Mouse (Mus musculus) embryonic facial prominence, embryonic 14.5 days (tissue): ENCODE results near the gene Itpr3. TPM values are rescaled to one million over a fixed set of nuclear protein-coding genes. Genes with fewer than 3 reads are reported as not detected.

ENCODE experiments used
- ATAC-seq: fragments of 200-750 bp; cut with Nextera tagmentation; 2 replicates; pipeline ENCODE4 v1.8.0; 2017; ENCODE audit warnings: low read depth, moderate number of reproducible peaks, moderate TSS enrichment
- DNase-seq: peaks from one replicate; pipeline ENCODE4 v3.0.0-alpha.2; 2015; ENCODE audit warnings: low spot score
- H3K27ac ChIP-seq: fragments of 300-500 bp; sonication (generic); replicated peaks from 2 replicates; pipeline ENCODE4 v1.5.1; 2014; ENCODE audit warnings: low read depth, mild to moderate bottlenecking, low read length, moderate library complexity
- H3K27me3 ChIP-seq: fragments of 300-500 bp; sonication (generic); replicated peaks from 2 replicates; pipeline ENCODE4 v1.6.1; 2014; ENCODE audit warnings: low read length; ENCODE audit not compliant: control insufficient read depth, insufficient read depth
- H3K36me3 ChIP-seq: fragments of 300-500 bp; sonication (generic); 2 replicates; pipeline ENCODE4 v1.6.1; 2014; ENCODE audit warnings: low read length, mixed read lengths; ENCODE audit not compliant: control insufficient read depth, insufficient read depth
- H3K4me1 ChIP-seq: fragments of 300-500 bp; sonication (generic); 2 replicates; pipeline ENCODE4 v1.6.1; 2014; ENCODE audit warnings: antibody characterized with exemption, low read length; ENCODE audit not compliant: control insufficient read depth, insufficient read depth
- H3K4me2 ChIP-seq: fragments of 300-500 bp; sonication (generic); 2 replicates; pipeline ENCODE4 v1.6.1; 2014; ENCODE audit warnings: low read depth, mild to moderate bottlenecking, low read length, moderate library complexity, mixed read lengths
- H3K4me3 ChIP-seq: fragments of 300-500 bp; sonication (generic); 2 replicates; pipeline ENCODE4 v1.5.1; 2014; ENCODE audit warnings: low read depth, mild to moderate bottlenecking, low read length
- H3K9ac ChIP-seq: fragments of 300-500 bp; sonication (generic); 2 replicates; pipeline ENCODE4 v1.6.1; 2014; ENCODE audit warnings: low read depth, mild to moderate bottlenecking, low read length, moderate library complexity, mixed read lengths
- H3K9me3 ChIP-seq: fragments of 300-500 bp; sonication (generic); 2 replicates; pipeline ENCODE4 v1.6.1; 2016; ENCODE audit warnings: low read length; ENCODE audit not compliant: control insufficient read depth
- WGBS: fragments of 180-500 bp; shearing (Covaris S2); extraction: QIAGEN DNeasy Blood & Tissue Kit; methylation state at CpG from one replicate; pipeline ENCODE4 v1.1.7; 2014; 5-methylcytosine and 5-hydroxymethylcytosine counted together
- microRNA-seq: library from miRNA; unstranded; fragments of <30 nt; microRNA quantifications from one replicate; pipeline ENCODE4, GENCODE M21; 2016; ENCODE audit warnings: borderline number of aligned reads
- polyA plus RNA-seq: library from polyadenylated mRNA; unstranded; fragments of >200 nt; fragmentation: Nextera tagmentation; extraction: Ambion mirVana; gene quantifications from 2 replicates; pipeline ENCODE4 v1.2.1, GENCODE M21; 2014

The Itpr3 gene
- polyA plus RNA-seq, 1 experiment from 2014 or later = 5.0 TPM

DNA sequence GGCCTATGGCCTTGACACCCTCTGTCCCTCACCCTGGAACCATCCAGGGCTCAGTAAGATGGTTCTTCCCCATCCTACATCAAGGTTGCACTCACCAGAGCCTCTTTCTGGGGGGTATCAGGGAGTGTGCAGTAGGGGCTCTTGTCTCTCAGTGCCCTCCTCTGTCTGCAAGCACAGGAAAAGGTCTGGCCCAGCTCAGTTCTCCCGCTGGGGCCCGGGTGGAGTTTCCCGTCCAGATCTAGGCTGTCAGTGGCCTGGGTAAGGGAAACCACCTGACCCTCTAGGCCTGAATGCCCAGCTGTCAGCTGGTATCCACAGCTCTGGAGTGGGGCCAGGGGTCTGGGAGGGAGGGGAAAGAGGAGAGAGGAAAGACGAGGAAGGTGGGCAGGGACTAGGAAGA lies 110.4 kb downstream of the Itpr3 start, which contains the start of gene Ip6k3:
Gene Ip6k3 (minus strand): TSS at position 251 of the 400 bp plus-strand sequence.
- H3K9ac ChIP-seq = no peak within 1 kb of the TSS
- no peak within 1 kb of the TSS for H3K27ac ChIP-seq
- no peaks in the 10 kb centered on the region for H3K9me3 ChIP-seq
- no peaks in the 10 kb centered on the region for H3K36me3 ChIP-seq
- no peak within 1 kb of the TSS for H3K4me2 ChIP-seq
- no peaks in the 10 kb centered on the region for H3K27me3 ChIP-seq
- DNase-seq (peak; percentile 41), ATAC-seq (no peak)
- 55% methylated on average over 4 of the region's 4 CpGs for WGBS
- H3K4me3 ChIP-seq = no peak within 1 kb of the TSS
- peaks cover 8% of the 10 kb centered on the region for H3K4me1 ChIP-seq

DNA sequence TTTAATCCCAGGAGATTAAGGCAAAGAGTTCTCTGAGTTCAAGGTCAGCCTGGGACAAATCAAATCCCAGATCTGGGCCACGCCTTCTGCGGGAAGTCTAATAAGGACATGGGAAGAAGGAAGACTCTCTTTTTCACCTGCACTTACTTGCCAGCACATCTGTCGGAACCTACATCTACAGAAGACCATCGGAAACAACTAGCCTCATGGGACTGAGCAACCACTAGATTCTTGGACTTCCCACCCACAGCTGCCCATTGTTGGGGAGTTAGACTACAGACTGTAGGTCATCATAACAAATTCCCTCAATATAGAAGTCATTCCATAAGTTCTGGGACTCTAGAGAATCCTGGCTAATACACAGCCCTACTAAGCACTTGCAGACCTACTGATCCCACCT lies 111.5 kb downstream of the Itpr3 start:
- H3K36me3 ChIP-seq = no peaks in the 10 kb centered on the region
- WGBS = 96% methylated on average over 4 of the region's 4 CpGs
- H3K4me3 ChIP-seq = no peak overlapping the region
- H3K9me3 ChIP-seq = no peaks in the 10 kb centered on the region
- no peak overlapping the region for H3K9ac ChIP-seq
- no peak overlapping the region for H3K27ac ChIP-seq
- H3K4me1 ChIP-seq = peaks cover 8% of the 10 kb centered on the region
- ATAC-seq (no peak), DNase-seq (no peak)
- H3K27me3 ChIP-seq = no peaks in the 10 kb centered on the region
- H3K4me2 ChIP-seq = no peak overlapping the region

GRCm38 (mm10) chr17:27169952-27170695 lies 113.0 kb downstream of the Itpr3 start:
- peak; percentile 74 for DNase-seq
- ATAC-seq = peak; percentile 69
- no peak overlapping the region for H3K9ac ChIP-seq

DNA sequence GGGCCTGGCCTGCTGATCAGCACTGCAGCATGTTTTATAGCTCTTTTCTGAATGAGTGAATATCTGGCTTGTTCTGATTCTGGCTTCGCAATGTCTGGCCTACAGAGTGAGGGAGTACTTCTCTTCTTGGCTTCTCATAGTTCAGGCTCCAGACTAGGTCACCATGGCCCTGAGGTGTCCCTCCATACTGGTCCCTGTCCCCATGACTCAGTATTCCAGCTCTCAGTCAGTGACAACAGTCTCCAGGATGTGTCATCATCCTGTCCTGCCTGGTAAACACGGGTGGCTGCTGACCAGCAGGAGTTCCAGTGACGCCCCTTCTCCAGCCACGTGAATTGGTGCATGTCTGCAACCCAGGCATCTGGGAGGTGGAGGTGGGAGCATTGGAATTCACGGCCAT lies 114.0 kb downstream of the Itpr3 start:
- no peak overlapping the region for H3K4me2 ChIP-seq
- H3K9me3 ChIP-seq = no peaks in the 10 kb centered on the region
- no peak for DNase-seq
- no peaks in the 10 kb centered on the region for H3K36me3 ChIP-seq
- H3K27ac ChIP-seq = no peak overlapping the region
- H3K4me1 ChIP-seq = peaks cover 17% of the 10 kb centered on the region
- H3K9ac ChIP-seq = no peak overlapping the region
- ATAC-seq = no peak
- 75% methylated on average over 5 of the region's 5 CpGs for WGBS
- no peaks in the 10 kb centered on the region for H3K27me3 ChIP-seq
- no peak overlapping the region for H3K4me3 ChIP-seq

More at GRCm38 (mm10) chr17:27169952-27170695, 113.0 kb downstream of the Itpr3 start:
- peak overlapping the region; percentile 50 for H3K27ac ChIP-seq
- H3K4me2 ChIP-seq = no peak overlapping the region; the same call in 1 of the 2 replicates
- H3K27me3 ChIP-seq = no peaks in the 10 kb centered on the region
- WGBS = 42% methylated on average over 11 of the region's 11 CpGs
- no peak overlapping the region for H3K4me3 ChIP-seq
- peaks cover 8% of the 10 kb centered on the region for H3K4me1 ChIP-seq
- no peaks in the 10 kb centered on the region for H3K9me3 ChIP-seq
- H3K36me3 ChIP-seq = no peaks in the 10 kb centered on the region

Small RNA genes lying within 50 kb of the gene (microRNA-seq; reads per million reads assigned to microRNA genes)
- gene Mir7677 = not detected

Other genes with a start within 250 kb of the Itpr3 start
- 7.4 and 7.9 TPM in 2 replicates for gene Nkx2-5, start 212.3 kb upstream of the Itpr3 start, polyA plus RNA-seq
- gene Kifc5b, start 140.2 kb upstream of the Itpr3 start, polyA plus RNA-seq = 3.0 and 4.7 TPM in 2 replicates
- gene Phf1, start 124.3 kb upstream of the Itpr3 start, polyA plus RNA-seq = 10.0 and 12.0 TPM in 2 replicates
- gene Cuta, start 117.7 kb upstream of the Itpr3 start, polyA plus RNA-seq = 142 and 148 TPM in 2 replicates
- 1.4 and 2.6 TPM in 2 replicates for gene Syngap1, start 116.1 kb upstream of the Itpr3 start, polyA plus RNA-seq
- 9.0 and 9.1 TPM in 2 replicates for gene Zbtb9, start 84.1 kb upstream of the Itpr3 start, polyA plus RNA-seq
- 9.0 and 9.8 TPM in 2 replicates for gene Bak1, start 28.3 kb upstream of the Itpr3 start, polyA plus RNA-seq
- gene Uqcc2, start 76.6 kb downstream of the Itpr3 start, polyA plus RNA-seq = 343 and 350 TPM in 2 replicates
- 0.59 and 1.1 TPM in 2 replicates for gene Ip6k3, start 110.5 kb downstream of the Itpr3 start, polyA plus RNA-seq
- 15.1 and 16.0 TPM in 2 replicates for gene Lemd2, start 147.2 kb downstream of the Itpr3 start, polyA plus RNA-seq